Mouse (Mus musculus) c-Kit-negative CD71-positive TER-119-positive erythroid progenitor cells, embryonic 14.5 days (primary cell): Measurements from ENCODE around the gene Dmrt2.

Source experiments
- DNase-seq: peaks from one replicate; pipeline ENCODE4 v3.0.0-alpha.2; 2013; ENCODE audit warnings: low read depth, low spot score

Dmrt2 gene

DNA sequence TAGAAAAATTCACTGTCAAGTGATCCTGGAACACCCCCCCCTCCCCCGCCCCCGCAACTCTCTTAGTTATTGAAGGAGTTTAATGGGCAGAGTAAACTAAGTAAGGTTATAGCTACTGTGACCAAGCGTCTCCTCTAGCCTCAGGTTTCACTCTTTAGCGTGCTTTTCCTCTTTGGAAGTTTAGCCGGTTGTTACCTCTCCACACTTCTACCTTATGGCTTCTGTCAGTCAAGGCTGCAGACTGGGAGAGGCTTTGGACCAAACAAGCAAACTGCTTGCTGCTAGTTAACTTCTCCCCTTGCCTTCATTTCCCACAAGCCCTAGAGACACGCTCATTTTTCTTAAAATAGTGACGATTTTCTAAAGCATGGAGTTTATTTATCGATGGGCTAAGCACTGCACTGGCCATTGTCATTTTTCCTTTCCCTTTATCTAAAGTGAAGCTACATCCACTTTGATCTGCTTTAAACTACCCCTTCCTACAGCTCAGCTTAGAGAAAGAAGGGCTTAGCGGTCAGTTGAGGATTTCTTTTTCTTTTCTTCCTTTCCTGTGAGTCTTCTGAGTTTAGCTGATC is 3.7 kb downstream of the Dmrt2 start:
- DNase-seq = no peak

- DNase-seq = no peak
These were observed 26.6 kb downstream of the Dmrt2 start for GRCm38 (mm10) chr19:25698850-25699249.

DNA sequence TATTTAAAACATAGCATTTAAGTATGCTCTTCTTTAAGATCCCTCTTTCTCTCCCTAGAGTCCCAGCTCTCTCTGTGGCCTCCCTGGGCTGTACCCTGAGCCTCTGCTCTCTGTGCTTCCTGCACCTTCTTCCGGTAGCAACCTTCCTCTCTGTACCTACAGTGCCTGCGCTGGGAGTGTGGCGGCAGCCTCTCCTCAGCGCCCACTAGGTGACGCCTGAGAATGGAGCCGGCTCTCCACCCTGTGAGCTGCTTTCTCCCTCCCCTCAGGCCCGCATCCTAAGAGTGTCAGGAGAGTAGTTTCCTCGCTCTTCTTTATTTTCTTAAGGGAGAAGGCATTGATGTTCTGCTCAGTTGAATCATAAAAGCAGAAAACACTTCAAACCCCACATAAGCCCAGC is 41.2 kb downstream of the Dmrt2 start:
- DNase-seq = no peak

DNA sequence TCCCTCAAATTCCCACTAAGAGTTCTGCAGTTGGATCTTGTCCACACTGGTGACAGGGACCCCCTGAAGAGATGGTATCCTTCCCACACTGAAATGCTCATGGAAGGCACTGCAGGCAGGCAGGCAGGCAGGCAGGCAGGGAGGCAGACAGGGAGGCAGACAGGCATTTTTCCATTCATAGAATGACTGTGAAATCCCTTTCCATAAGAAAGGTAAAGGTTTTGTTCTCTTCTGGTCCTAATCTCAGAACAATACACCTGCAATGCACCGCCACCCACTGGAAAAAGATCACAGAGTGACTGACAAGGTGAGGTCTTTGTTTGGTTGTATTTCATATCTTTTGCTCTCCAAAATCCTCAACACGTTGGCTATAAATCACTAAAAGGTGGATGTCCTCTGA is 42.7 kb downstream of the Dmrt2 start:
- DNase-seq = no peak

- no peak for DNase-seq
These were observed 50.4 kb downstream of the Dmrt2 start for GRCm38 (mm10) chr19:25722616-25723015.
